Mouse (Mus musculus) liver, embryonic 16.5 days (tissue): ENCODE results near the gene Aspscr1. TPM values are rescaled to one million over a fixed set of nuclear protein-coding genes. Genes with fewer than 3 reads are reported as not detected.

Experiments
- ATAC-seq: fragments of 200-750 bp; cut with Nextera tagmentation; 2 replicates; pipeline ENCODE4 v1.8.0; 2017; ENCODE audit warnings: low read depth, mild to moderate bottlenecking, moderate number of reproducible peaks, moderate library complexity
- H3K27ac ChIP-seq: fragments of 300-500 bp; sonication (generic); 2 replicates; pipeline ENCODE4 v1.5.1; 2014; ENCODE audit warnings: mild to moderate bottlenecking, low read length
- H3K27me3 ChIP-seq: fragments of 300-500 bp; sonication (generic); 2 replicates; pipeline ENCODE4 v1.6.1; 2014; ENCODE audit warnings: low read depth, low read length, mixed read lengths; ENCODE audit not compliant: control insufficient read depth, insufficient read depth
- H3K36me3 ChIP-seq: fragments of 300-500 bp; sonication (generic); 2 replicates; pipeline ENCODE4 v1.6.1; 2014; ENCODE audit warnings: mild to moderate bottlenecking; ENCODE audit not compliant: control insufficient read depth, insufficient read depth
- H3K4me1 ChIP-seq: fragments of 300-500 bp; sonication (generic); 2 replicates; pipeline ENCODE4 v1.6.1; 2014; ENCODE audit warnings: low read depth, low read length, mixed read lengths; ENCODE audit not compliant: control insufficient read depth
- H3K4me2 ChIP-seq: fragments of 300-500 bp; sonication (generic); 2 replicates; pipeline ENCODE4 v1.6.1; 2014; ENCODE audit warnings: low read depth, low read length, mixed read lengths
- H3K4me3 ChIP-seq: fragments of 300-500 bp; sonication (generic); 2 replicates; pipeline ENCODE4 v1.5.1; 2014; ENCODE audit warnings: low read depth, mild to moderate bottlenecking, low read length
- H3K9ac ChIP-seq: fragments of 300-500 bp; sonication (generic); 2 replicates; pipeline ENCODE4 v1.6.1; 2014; ENCODE audit warnings: low read depth, low read length
- H3K9me3 ChIP-seq: fragments of 300-500 bp; sonication (generic); replicated peaks from 2 replicates; pipeline ENCODE4 v1.6.1; 2016; ENCODE audit warnings: low read length; ENCODE audit not compliant: control insufficient read depth
- WGBS: fragments of 180-500 bp; shearing (Covaris S2); extraction: QIAGEN DNeasy Blood & Tissue Kit; methylation state at CpG from one replicate; pipeline ENCODE4 v1.1.7; 2014; ENCODE audit not compliant: insufficient replicate concordance; 5-methylcytosine and 5-hydroxymethylcytosine counted together
- polyA plus RNA-seq: library from polyadenylated mRNA; unstranded; fragments of >200 nt; fragmentation: Nextera tagmentation; extraction: Ambion mirVana; gene quantifications from 2 replicates; pipeline ENCODE4 v1.2.1, GENCODE M21; 2015

Aspscr1 gene
- polyA plus RNA-seq, 1 experiment from 2014 or later, result 44.7 TPM

DNA sequence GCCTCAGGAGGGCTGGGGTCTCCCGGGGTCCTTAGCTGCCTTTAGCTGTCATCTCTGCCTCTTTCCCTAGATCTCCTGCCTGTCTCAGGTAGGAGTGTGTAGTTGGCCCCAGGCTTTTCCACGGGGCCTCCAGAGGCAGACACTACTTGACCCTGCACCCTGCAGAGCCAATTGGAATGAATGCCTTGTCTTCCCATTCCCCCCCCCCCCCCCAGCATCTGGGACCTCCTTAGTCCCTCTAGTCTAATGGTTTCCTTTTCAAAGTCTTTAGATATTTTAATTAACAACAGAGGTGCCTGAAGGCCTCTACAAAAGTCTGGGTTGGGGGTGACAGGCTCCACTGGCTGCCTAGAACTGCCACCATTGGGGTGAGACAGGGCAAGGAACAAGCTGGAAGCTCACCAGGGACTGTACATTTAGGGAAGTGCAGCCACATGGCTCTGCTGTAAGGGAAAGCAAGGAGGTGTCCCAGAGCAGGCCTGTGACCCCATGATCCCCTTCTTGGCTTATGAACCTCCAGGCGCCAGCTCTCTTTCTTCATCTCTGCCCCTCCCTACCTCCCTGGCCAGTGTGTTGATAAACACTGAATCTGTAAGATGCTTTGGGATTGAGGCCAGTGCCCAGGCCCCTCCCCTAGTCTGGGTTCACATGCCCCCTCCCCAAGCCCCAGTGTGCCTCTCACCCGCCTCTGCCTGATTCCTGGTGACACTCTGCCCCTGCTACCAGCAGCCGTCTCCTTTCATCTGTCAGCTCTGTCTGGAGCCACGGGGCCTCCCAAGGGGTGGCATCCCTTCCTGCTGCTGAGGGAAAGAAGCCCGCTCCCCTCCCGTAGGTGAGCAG is 31.9 kb downstream of the Aspscr1 start:
- ATAC-seq, result no peak
- H3K27me3 ChIP-seq, result no peaks in the 10 kb centered on the region
- no peak overlapping the region for H3K4me2 ChIP-seq
- H3K36me3 ChIP-seq, result no peaks in the 10 kb centered on the region; the same call in 1 of the 2 replicates
- no peak overlapping the region for H3K4me3 ChIP-seq
- WGBS, result 56% methylated on average over 8 of the region's 8 CpGs
- H3K9ac ChIP-seq, result no peak overlapping the region
- no peak overlapping the region for H3K27ac ChIP-seq
- H3K4me1 ChIP-seq, result no peaks in the 10 kb centered on the region; the same call in 1 of the 2 replicates
- no peaks in the 10 kb centered on the region for H3K9me3 ChIP-seq

- Histone ChIP-seq H3K4me3 (no peak overlapping the region), H3K4me1 (no peaks in the 10 kb centered on the region; the same call in 1 of the 2 replicates), H3K9ac (no peak overlapping the region), H3K9me3 (no peaks in the 10 kb centered on the region), H3K27me3 (no peaks in the 10 kb centered on the region), H3K27ac (no peak overlapping the region), H3K36me3 (no peaks in the 10 kb centered on the region; the same call in 1 of the 2 replicates), H3K4me2 (no peak overlapping the region)
- ATAC-seq, result no peak
- WGBS, result 68% methylated on average over 5 of the region's 5 CpGs
These were observed 33.3 kb downstream of the Aspscr1 start for GRCm38 (mm10) chr11:120706120-120706519.

GRCm38 (mm10) chr11:120707225-120707624 is 34.5 kb downstream of the Aspscr1 start:
- WGBS, result 52% methylated on average over 12 of the region's 12 CpGs
- Histone ChIP-seq H3K9me3 (no peaks in the 10 kb centered on the region), H3K4me2 (no peak overlapping the region), H3K4me3 (no peak overlapping the region), H3K27ac (no peak overlapping the region), H3K27me3 (no peaks in the 10 kb centered on the region), H3K4me1 (no peaks in the 10 kb centered on the region; the same call in none of the 2 replicates), H3K9ac (no peak overlapping the region), H3K36me3 (no peaks in the 10 kb centered on the region; the same call in 1 of the 2 replicates)
- no peak for ATAC-seq

- no peaks in the 10 kb centered on the region; the same call in 1 of the 2 replicates for H3K36me3 ChIP-seq
- WGBS, result 70% methylated on average over 5 of the region's 5 CpGs
- peaks cover 5% of the 10 kb centered on the region for H3K4me1 ChIP-seq
- no peak overlapping the region for H3K9ac ChIP-seq
- H3K9me3 ChIP-seq, result no peaks in the 10 kb centered on the region
- H3K27me3 ChIP-seq, result no peaks in the 10 kb centered on the region
- H3K27ac ChIP-seq, result no peak overlapping the region
- H3K4me2 ChIP-seq, result no peak overlapping the region
- no peak for ATAC-seq
- H3K4me3 ChIP-seq, result no peak overlapping the region
These were observed 35.2 kb downstream of the Aspscr1 start for GRCm38 (mm10) chr11:120707969-120708368.

DNA sequence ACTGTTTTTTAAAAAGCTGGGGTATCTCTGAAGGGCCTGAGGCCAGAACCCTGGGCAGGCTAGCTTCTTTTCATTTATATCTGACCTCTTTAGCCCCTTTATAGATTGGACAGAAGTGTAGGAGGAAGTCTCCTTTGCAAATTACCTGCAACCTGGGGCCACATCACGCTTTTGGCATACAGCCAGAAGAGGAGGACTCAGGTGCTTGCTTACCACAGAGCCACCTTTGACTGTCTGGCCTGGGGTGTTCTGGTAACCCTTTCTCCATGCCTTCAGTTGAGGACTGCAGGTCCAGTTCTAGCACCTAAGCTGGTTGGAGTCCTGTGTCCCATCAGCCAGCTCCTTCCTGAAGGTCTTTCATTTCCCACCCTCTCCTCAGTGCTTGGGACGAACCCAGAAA is 36.8 kb downstream of the Aspscr1 start:
- H3K4me3 ChIP-seq, result no peak overlapping the region
- 61% methylated on average over 2 of the region's 2 CpGs for WGBS
- H3K4me1 ChIP-seq, result peaks cover 16% of the 10 kb centered on the region
- H3K9ac ChIP-seq, result no peak overlapping the region
- H3K4me2 ChIP-seq, result no peak overlapping the region
- no peaks in the 10 kb centered on the region for H3K9me3 ChIP-seq
- H3K27ac ChIP-seq, result no peak overlapping the region
- H3K27me3 ChIP-seq, result no peaks in the 10 kb centered on the region
- ATAC-seq, result no peak
- H3K36me3 ChIP-seq, result no peaks in the 10 kb centered on the region

DNA sequence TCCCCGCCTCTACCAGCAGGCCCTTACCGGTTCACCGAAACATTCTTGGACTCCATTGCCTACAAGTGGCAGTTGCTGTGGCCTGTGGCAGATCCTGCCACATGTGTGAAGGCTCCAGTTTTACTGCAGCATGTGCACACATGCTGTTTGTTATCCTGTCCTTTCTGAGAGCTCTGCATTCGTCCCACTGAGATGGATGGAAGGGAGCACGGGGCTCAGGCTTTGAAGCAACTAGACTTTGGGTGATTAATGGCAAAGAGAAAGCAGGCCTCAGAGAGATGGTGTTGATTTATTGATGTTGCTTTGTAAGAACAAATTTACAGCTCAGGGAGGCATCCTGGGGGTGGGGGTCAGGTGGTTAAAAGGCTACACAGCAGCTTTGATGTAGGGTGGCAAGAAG is 37.9 kb downstream of the Aspscr1 start:
- no peaks in the 10 kb centered on the region for H3K36me3 ChIP-seq
- no peaks in the 10 kb centered on the region for H3K9me3 ChIP-seq
- H3K27ac ChIP-seq, result no peak overlapping the region
- no peaks in the 10 kb centered on the region for H3K27me3 ChIP-seq
- no peak overlapping the region for H3K9ac ChIP-seq
- H3K4me2 ChIP-seq, result no peak overlapping the region
- no peak overlapping the region for H3K4me3 ChIP-seq
- WGBS, result 76% methylated on average over 5 of the region's 5 CpGs
- ATAC-seq, result no peak
- peaks cover 20% of the 10 kb centered on the region for H3K4me1 ChIP-seq

DNA sequence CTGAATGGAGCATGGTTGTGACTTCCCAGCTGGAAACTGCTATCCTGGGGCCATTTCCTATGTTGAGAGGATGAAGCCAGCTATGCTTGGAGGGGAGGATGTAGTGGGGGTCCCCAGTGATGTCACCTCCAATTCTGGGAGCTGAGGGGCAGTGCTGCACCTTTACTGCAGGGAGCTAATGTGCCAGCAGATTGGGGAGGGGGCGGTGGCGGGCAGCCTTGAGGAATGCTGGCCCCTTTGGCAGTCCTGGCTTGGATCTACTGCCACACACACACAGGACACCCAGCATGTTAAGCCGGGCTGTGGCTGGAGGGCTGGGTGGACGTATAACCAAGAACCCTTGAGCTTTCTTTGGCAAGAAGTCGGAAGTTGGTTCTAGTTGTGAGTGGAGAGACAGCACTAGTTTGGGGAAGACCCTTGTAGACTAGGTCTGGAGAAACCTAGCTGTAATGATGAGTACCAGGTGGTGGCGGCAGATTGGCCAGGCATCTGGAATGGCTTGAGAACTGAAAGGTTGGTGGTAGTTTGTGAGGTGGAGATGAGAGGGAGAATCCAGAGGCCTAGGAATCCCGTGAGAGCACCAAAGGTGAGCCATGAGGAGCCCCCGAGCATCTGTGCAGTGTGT is 39.3 kb downstream of the Aspscr1 start:
- Histone ChIP-seq H3K9me3 (no peaks in the 10 kb centered on the region), H3K4me1 (peaks cover 20% of the 10 kb centered on the region), H3K27ac (no peak overlapping the region), H3K4me3 (no peak overlapping the region), H3K9ac (no peak overlapping the region), H3K27me3 (no peaks in the 10 kb centered on the region), H3K4me2 (peak overlapping the region; percentile 100; the same call in 1 of the 2 replicates), H3K36me3 (no peaks in the 10 kb centered on the region)
- ATAC-seq, result no peak
- 68% methylated on average over 8 of the region's 8 CpGs for WGBS

DNA sequence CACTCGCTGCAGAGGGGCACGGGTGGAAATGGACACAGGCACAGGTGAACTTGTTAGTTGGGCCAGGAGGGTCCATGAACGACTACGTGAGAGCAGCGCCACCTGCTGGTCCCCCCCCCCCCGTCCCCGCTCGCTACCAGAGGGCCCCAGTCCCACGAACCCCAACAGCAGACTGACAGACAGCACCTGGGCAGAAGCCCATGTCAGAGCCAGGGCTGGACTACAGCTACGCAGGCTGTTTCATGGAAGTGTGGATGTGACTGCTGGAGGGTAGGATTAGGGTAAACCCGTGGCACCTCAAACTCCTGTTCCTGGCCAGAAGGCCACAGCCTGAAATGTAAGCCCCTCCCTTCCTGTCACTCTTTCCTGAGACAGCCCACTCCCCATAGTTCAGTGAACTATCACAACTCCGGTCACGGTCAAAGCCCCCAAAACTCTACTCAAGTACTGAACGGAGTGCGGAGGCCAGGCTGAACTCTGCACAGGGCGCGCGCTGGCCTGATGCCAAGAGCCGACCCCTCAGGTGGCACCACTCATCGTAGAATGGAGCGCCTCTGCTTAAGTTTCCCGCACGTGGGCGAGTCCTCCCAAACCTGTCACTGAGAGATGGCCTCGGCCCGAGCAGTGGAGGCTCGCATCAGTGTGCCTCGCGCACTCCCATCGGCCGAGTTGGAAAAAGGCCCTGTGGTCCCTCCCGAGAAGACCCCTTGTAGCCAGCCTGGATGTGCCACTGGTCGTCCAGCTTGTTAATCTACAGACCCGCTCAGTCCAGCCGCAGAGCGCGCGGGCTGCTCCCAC is 40.2 kb downstream of the Aspscr1 start:
- under 1% methylated on average over 38 of the region's 38 CpGs for WGBS
- Histone ChIP-seq H3K9me3 (no peaks in the 10 kb centered on the region), H3K9ac (peak overlapping the region; percentile 69), H3K4me3 (peak overlapping the region; percentile 72), H3K27ac (peak overlapping the region; percentile 58), H3K27me3 (no peaks in the 10 kb centered on the region), H3K4me2 (peak overlapping the region; percentile 100), H3K4me1 (peaks cover 20% of the 10 kb centered on the region), H3K36me3 (no peaks in the 10 kb centered on the region)
- ATAC-seq, result peak; percentile 5
